Mouse (Mus musculus) ES-Bruce4 (cell line): Measurements from ENCODE around the gene Hbb-bh2.

Source experiments
- EP300 ChIP-seq: IDR thresholded peaks from 2 replicates; pipeline ENCODE4 v1.6.1; 2011; ENCODE audit warnings: low read depth, low read length; ENCODE audit not compliant: insufficient read depth
- POLR2A ChIP-seq: IDR thresholded peaks from one replicate; pipeline ENCODE4 v1.8.1; 2011; ENCODE audit warnings: low read length; ENCODE audit not compliant: insufficient read depth

- TF ChIP-seq POLR2A (no peak), EP300 (no peak)
These were observed 13.9 kb downstream of the Hbb-bh2 start for GRCm38 (mm10) chr7:103826255-103826887.
